Mouse (Mus musculus): ENCODE measurements around the gene Cenpn.

Gene Cenpn

GRCm38 (mm10) chr8:116921337-116922059 lies at the start of gene Cenpn, which contains the start of gene Cmc2:
Gene Cenpn (plus strand): TSS chr8:116921730.
Gene Cmc2 (minus strand): TSS chr8:116921455.
- DNase-seq: peak; percentile 97 to 98

- peak in 1 of 2 experiments; percentile 25 for DNase-seq
Observed at GRCm38 (mm10) chr8:116872761-116873342, 48.7 kb upstream of the Cenpn start.

GRCm38 (mm10) chr8:116873586-116873985 lies 47.9 kb upstream of the Cenpn start:
- DNase-seq: no peak

GRCm38 (mm10) chr8:116873986-116874385 lies 47.5 kb upstream of the Cenpn start:
- no peak for DNase-seq

- no peak for DNase-seq
Observed at GRCm38 (mm10) chr8:116875798-116876450, 45.6 kb upstream of the Cenpn start.

- no peak for DNase-seq
Observed at GRCm38 (mm10) chr8:116881396-116881795, 40.1 kb upstream of the Cenpn start.

GRCm38 (mm10) chr8:116887813-116888212 lies 33.7 kb upstream of the Cenpn start:
- no peak for DNase-seq

GRCm38 (mm10) chr8:116891446-116891845 lies 30.1 kb upstream of the Cenpn start:
- DNase-seq: no peak

GRCm38 (mm10) chr8:116892130-116892529 lies 29.4 kb upstream of the Cenpn start:
- no peak for DNase-seq

- DNase-seq: no peak
Observed at GRCm38 (mm10) chr8:116892636-116893035, 28.9 kb upstream of the Cenpn start.

GRCm38 (mm10) chr8:116893938-116894337 lies 27.6 kb upstream of the Cenpn start:
- DNase-seq: no peak

GRCm38 (mm10) chr8:116895521-116895920 lies 26.0 kb upstream of the Cenpn start:
- no peak for DNase-seq

- no peak for DNase-seq
Observed at GRCm38 (mm10) chr8:116904736-116905135, 16.8 kb upstream of the Cenpn start.

GRCm38 (mm10) chr8:116905252-116905651 lies 16.3 kb upstream of the Cenpn start:
- no peak for DNase-seq

GRCm38 (mm10) chr8:116905836-116906235 lies 15.7 kb upstream of the Cenpn start:
- no peak for DNase-seq

GRCm38 (mm10) chr8:116921005-116921336 lies 559 bp upstream of the Cenpn start:
- no peak for DNase-seq

GRCm38 (mm10) chr8:116922060-116922757 lies 679 bp downstream of the Cenpn start:
- DNase-seq: no peak

- DNase-seq: no peak
Observed at GRCm38 (mm10) chr8:116923526-116923925, 2.0 kb downstream of the Cenpn start.

GRCm38 (mm10) chr8:116927880-116928279 lies 6.3 kb downstream of the Cenpn start:
- DNase-seq: peak in 1 of 2 experiments; percentile 63

GRCm38 (mm10) chr8:116928588-116928987 lies 7.1 kb downstream of the Cenpn start:
- no peak for DNase-seq

- no peak for DNase-seq
Observed at GRCm38 (mm10) chr8:116934976-116935375, 13.4 kb downstream of the Cenpn start.

- no peak for DNase-seq
Observed at GRCm38 (mm10) chr8:116935506-116935905, 14.0 kb downstream of the Cenpn start.

GRCm38 (mm10) chr8:116942284-116943058 lies 20.9 kb downstream of the Cenpn start:
- no peak for DNase-seq
